Mouse (Mus musculus) brown adipose tissue, adult 24 weeks (tissue): ENCODE results near the gene Mx1. TPM values are rescaled to one million over a fixed set of nuclear protein-coding genes. Genes with fewer than 3 reads are reported as not detected.

Experiments used
- H3K27ac ChIP-seq: fragments of 200-500 bp; replicated peaks from 2 replicates; pipeline ENCODE4 v1.5.1; 2012; ENCODE audit warnings: low read depth, mild to moderate bottlenecking, low read length
- H3K4me1 ChIP-seq: fragments of 200-500 bp; 2 replicates; pipeline ENCODE4 v1.6.1; 2012; ENCODE audit warnings: low read length, mixed read lengths; ENCODE audit not compliant: control insufficient read depth, insufficient read depth, insufficient read length
- H3K4me3 ChIP-seq: fragments of 200-500 bp; 2 replicates; pipeline ENCODE4 v1.5.1; 2012; ENCODE audit warnings: low read depth, mild to moderate bottlenecking, low read length, moderate library complexity; ENCODE audit not compliant: insufficient read depth
- polyA plus RNA-seq: library from polyadenylated mRNA; stranded (reverse); fragments of >200 nt; gene quantifications from 2 replicates; pipeline ENCODE4 v1.2.4, GENCODE M21; 2012; ENCODE audit not compliant: missing spikeins, insufficient read depth, insufficient read length

Gene Mx1
- polyA plus RNA-seq, 1 experiment, result not detected

DNA sequence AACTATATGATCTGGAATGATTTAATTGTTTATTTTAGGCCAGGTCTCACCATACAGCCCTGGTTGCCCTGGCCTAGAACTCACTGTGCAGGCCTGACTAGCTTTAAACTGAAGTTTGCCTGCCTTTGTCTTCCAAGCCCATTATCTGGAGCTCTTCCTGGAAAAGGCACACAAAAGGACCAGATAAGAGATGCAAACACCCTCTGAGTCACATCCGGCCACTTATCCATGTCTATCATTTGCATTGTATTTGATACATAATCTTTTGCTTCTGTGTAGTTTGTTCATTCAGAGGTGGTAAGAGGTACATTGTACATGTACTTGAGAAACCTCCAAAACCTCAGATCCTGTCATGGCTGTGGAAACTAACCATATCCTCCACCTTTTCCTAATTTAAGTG is 39.1 kb downstream of the Mx1 start:
- H3K4me1 ChIP-seq, result no peaks in the 10 kb centered on the region
- no peak overlapping the region for H3K4me3 ChIP-seq
- H3K27ac ChIP-seq, result no peak overlapping the region

DNA sequence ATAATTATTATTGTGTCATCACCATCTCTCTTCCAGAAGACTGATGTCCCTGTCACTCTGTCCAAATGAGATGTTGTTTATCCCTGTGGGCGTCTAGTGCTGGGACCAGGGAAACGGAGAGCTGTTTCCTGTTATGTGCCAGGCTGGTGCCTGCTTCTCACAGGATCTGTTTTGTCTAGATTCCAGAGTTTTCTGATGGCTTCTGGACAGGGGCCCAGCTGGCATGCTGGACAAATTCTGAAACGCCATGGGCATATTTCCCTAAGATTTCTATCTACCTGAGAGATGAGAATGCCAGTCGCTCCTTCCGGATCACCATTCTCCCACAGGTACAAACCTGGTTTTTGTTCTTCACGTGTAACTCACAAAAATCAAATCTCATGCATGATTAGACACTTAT is 41.0 kb downstream of the Mx1 start:
- Histone ChIP-seq H3K4me3 (no peak overlapping the region), H3K27ac (no peak overlapping the region), H3K4me1 (no peaks in the 10 kb centered on the region)

DNA sequence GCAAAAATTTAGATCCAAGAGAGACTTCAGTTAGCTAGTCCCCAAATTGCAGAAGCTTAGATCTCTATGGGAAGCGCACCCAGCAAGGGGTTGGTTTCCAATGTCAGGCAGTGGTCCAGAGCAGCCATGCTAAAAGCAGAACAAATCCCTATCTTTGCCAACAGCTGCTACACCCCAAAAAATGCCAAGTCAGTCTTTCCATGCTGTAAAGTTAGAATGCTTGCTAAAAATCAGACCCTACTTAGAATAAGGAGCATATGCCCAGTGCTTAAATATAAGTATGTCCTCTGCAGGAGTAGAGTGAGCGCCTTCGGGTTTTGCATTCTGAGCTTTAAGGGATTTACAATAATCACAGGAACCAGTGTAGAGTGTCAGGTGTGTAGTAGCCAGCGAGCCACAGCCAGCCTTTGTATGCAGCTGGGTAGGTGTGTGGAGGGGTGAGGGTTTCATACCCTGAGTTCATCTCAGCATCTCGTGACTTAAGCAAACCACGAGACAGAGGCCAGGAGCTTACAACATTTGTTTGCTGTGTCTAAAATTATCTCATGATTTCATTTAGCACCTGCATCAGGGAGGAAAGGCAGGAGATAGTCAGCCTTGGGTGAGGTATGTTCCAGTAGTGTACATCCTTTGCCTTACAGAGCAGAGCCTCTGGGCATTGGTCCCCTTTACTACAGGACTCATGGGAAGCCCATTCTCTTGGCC is 43.8 kb downstream of the Mx1 start:
- H3K4me1 ChIP-seq, result no peaks in the 10 kb centered on the region
- H3K4me3 ChIP-seq, result no peak overlapping the region
- no peak overlapping the region for H3K27ac ChIP-seq

DNA sequence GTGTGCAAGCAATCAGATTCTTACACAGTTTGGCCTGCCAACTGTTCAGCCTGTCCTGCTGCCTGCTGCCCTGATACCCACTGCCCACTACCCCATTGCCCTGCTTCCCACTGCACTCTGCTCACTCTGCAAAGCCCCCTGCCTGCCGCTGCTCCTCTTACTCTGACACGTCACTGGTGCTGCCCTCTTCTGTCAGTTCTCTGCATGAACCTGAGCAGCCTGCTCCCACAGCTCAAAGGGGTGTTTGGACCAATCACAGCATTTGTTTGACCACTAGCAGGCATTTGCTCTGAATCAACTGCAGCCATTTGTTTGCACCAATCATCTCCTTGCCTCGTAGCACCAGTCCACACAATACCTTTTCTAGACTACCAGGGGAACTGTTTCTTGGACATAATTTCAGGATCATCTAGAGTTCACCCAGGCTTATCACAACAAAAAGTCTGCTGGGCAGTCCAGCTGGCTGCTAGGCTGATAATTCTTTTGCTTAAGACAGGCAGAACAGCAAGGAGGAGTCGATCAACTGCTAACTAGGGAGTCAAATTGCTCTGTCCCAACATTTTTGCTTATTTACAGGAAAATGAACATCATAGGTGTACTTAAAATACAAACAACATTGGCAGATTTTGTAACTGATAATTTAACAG is 44.7 kb downstream of the Mx1 start:
- H3K4me1 ChIP-seq, result no peaks in the 10 kb centered on the region
- H3K4me3 ChIP-seq, result no peak overlapping the region
- no peak overlapping the region for H3K27ac ChIP-seq

DNA sequence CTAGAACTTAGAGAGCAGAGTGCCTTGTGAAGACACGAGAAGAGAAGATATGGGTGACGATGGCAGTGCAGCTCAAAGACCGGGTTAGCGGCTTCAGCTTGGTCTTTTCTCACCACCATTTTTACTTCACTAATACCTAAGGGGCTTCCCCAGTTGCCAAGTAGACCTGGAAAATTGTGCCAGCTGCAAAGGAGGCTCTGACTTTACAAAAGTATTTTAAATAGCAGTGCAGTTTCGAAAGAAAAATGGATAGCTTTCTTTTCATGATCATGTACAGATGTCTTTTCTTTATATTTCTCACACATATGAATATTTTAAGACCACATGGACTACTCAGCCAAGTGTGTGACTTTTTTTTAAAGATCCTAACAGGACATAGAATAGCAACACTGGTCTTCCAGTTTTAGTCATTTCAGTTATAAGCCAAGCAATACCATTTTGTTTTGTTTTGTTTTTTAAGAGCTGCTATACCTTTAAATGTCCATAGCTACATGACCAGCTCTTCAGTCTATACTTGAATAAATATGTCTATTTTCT is 57.2 kb downstream of the Mx1 start:
- H3K4me1 ChIP-seq, result no peaks in the 10 kb centered on the region; the same call in 1 of the 2 replicates
- no peak overlapping the region for H3K27ac ChIP-seq
- no peak overlapping the region for H3K4me3 ChIP-seq

DNA sequence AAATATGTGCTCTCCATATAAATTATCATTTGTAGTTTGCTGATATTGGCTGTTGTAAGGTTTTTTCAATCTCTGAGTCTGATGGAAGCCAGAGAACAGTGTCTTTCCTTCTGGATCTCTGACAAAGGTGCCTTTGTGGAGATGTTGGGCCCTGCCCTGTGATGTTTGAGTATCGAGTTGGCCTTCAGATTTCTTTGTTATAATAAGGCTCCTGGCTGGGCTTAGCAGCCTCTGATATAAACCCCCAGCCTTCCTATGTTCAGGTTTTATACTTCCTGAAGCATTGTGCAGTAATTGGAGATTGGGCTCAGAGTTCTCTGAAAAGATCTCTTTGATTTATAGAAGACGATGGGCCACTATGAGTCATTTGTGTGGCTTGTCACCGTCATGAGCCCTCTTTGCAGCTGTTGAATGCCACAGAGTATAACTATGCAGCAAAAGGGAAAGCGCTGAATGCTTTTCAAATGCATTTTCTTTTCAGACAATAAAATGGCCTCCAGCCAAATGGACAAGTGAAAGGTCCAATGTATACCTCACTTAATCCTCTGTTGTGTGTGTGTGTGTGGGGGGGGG is 60.4 kb downstream of the Mx1 start:
- H3K4me1 ChIP-seq, result no peaks in the 10 kb centered on the region; the same call in 1 of the 2 replicates
- H3K27ac ChIP-seq, result no peak overlapping the region
- H3K4me3 ChIP-seq, result no peak overlapping the region

DNA sequence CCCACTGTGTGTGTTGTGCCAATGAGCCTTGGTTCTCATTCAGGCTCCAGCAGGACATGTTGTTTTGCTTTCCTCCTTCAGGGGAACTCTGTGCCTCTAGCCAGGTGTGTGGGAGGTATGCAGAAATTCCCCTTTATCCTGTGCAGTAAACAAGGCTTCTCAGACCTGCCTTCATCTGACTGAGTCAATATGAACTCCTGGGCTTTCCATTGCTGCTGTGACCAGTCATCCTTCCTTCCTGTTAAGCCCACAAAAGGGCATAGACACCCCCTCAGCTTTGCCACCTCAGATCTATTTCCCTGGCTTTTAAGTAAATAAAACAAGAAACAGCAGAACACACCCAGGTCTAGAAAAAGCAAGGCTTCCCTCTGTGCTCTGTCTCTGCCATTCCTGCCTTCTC is 61.0 kb downstream of the Mx1 start:
- Histone ChIP-seq H3K27ac (no peak overlapping the region), H3K4me3 (no peak overlapping the region), H3K4me1 (no peaks in the 10 kb centered on the region; the same call in 1 of the 2 replicates)

DNA sequence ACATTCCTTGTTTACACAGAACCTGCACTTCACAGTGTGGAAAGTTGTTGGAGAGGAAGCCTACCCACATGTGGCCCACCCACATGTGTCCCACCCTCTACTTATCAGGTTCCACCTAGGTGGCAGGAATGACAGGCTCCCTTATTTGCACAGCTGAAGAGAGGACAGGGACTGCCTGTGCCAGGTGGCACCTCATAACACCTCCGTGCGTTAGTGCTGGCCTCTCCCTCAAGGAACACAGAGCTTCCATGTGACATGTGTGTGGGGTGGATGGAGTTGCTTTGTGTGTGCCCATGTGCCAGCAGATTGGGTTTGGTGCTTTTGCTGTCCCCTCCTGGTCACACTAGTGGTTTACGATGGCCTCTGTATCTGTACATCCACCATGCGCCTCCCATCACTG is 62.7 kb downstream of the Mx1 start:
- Histone ChIP-seq H3K27ac (no peak overlapping the region), H3K4me3 (no peak overlapping the region), H3K4me1 (no peaks in the 10 kb centered on the region; the same call in 1 of the 2 replicates)

DNA sequence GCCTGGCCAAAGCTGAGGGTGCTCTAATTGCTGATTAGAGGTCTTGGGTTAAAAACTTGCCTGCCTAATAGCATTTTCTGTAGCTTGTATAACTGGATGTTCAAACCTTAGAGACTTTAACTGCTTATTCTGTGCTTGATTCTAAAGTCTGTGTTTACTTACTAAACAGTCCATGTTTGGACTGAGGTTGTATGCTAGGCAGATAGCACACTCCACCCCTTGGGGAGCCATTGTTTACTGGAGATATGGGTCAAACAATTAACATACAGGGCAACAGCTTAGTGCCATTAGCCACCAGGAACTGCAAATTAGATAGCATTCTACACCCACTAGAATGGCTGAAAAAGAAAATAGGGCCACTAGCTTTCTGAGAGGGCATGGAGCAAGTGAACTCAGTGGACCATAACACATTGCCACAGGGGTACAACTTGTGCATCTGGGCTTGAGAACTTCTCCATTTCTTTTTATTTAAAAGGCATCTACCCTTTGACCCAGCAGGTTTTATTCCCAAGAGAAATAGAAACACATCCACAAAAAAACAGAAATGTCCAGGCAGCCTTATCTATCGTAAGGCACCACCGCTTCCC is 64.7 kb downstream of the Mx1 start:
- no peaks in the 10 kb centered on the region; the same call in 1 of the 2 replicates for H3K4me1 ChIP-seq
- no peak overlapping the region for H3K4me3 ChIP-seq
- no peak overlapping the region for H3K27ac ChIP-seq

Other genes with a start within 250 kb of the Mx1 start
- 0.54 and 1.9 TPM in 2 replicates for gene Bace2, start 106.2 kb downstream of the Mx1 start, polyA plus RNA-seq
- gene Fam3b, start 51.9 kb upstream of the Mx1 start, polyA plus RNA-seq, result not detected in 2 replicates
- gene Tmprss2, start 148.3 kb upstream of the Mx1 start, polyA plus RNA-seq, result not detected in 2 replicates